Mouse (Mus musculus): ENCODE measurements around the gene Umod.

DNA sequence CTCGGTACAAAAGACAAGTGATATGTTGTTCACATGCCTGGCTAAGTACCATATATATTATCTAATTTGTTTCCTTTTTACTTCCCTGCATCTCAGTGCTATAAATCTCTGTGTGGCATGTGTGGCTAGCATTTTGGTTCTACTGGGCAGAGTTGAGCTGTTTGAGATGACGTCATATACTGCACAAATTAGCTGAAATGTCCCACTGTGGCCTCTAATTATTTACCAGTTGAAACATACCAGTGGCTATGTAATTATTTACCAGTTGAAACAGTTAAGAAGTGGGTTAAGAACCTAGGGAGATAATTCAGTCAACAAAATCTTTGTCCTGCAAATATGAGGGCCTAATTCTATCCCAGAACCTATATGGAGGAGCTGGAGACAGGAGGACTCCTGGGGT is 48.5 kb upstream of the Umod start:
- no peak for TF ChIP-seq CTCF (IDR thresholded peaks at IDR 0.05; ENCODE audit: borderline replicate concordance, insufficient read depth, low read depth, low read length)
- TF ChIP-seq POLR2A (IDR thresholded peaks at IDR 0.05; ENCODE audit: borderline replicate concordance, insufficient read depth, low read length), result no peak

Measured in cerebellum, adult 2 months (tissue).